Mouse (Mus musculus) heart, postnatal 25 days (tissue): ENCODE measurements around the gene Lifr. TPM values are rescaled to one million over a fixed set of nuclear protein-coding genes. Genes with fewer than 3 reads are reported as not detected.
A peak's percentile ranks its signal among the peaks of the same experiment; 100 is the strongest.

ENCODE experiments used
- DNase-seq: peaks from one replicate; pipeline ENCODE4 v3.0.0; 2022; ENCODE audit warnings: low spot score
- intact Hi-C: fragments of 180-260 bp; cut with DNase I; formaldehyde crosslinking; loops from one replicate; pipeline ENCODE4 v1.15.1; 2025
- total RNA-seq, 2 experiments: library from RNA; stranded (reverse); gene quantifications; 2 replicates each; pipeline ENCODE4 v1.2.3; 2021

The Lifr gene
- total RNA-seq, 2 experiments from 2014 or later: 53.8 to 63.4 TPM

DNA sequence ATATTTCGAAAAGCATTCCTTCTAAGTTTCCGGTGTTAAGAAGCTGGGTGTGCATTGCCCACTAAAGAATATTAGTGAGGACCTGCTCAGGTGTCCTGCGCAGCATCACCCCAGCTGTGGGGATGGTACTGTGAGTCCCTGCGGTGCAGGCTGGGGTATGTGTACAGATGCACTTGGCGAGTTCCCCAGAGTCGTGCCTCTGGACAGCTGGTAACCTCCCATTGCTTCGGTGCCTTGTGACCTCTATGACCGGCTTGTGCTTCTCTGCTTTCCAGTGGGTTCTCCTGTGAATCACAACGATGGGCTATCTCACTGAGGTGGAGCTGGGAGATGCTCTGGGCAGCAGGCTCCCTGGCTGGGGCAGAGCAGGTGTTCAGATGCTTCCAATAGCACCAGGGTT is 60.2 kb downstream of the Lifr start:
- no peak for DNase-seq
- intact Hi-C loops: no loop called here

DNA sequence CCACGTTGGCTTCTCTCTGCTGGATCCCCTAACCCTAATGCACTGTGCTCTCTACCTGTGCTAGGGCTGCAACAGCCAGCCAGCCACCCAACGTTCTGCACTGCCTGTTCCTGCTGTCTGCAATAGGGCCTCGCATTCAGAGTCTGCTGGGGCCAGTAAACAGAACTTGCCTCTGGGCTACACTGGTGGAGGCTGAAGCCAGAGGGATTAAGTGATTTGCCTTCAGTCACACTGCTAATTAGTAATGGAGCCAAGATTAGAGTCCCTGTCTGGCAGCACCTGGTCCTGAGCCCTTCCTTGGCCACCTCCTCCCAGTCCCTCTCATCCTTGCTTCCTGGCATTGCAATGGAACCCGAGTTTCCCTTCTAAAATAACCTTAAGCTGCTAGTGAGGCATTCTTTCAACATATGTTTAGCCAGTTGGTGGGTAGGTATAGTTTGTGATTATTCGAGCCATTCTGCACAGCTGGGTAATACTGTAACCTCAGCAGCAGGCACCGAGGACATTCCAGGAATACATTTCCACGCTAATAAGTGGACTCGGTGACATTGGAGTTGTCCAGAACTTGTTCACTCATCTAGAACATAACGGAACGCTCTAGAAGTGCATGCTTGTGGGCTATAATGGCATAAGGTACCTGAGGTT is 61.8 kb downstream of the Lifr start:
- intact Hi-C loops: no loop called here
- DNase-seq: no peak

DNA sequence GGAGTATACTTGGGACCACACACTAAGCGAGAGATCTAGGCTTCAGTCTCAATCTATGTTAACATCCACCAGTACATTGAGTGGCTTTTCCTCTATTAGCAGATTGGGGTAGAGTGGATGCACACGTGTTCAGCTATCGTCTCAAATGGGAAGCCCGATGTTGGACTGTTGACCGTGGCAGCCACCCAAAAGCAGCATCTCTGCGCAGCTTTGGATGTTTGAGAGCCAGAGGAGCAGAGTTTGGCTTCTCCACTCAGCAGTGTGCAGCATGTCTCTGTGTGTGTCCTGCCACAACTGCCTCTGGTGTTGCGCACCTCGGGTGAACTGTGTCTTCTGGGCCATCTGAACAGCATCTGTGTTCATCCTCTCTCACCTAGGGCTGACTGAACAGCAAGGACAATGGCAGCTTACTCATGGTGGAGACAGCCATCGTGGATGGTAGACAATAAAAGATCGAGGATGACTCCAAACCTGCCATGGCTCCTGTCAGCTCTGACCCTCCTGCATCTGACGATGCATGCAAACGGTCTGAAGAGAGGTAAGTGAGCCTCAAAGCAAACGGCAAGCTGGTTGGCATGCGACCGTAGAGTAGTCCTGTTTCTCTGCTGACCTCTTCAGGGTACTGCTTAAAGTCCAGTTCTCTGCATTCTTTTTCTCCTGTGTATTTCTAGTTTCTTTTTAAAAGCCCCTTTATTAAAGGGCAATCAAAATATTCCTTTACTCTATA is 63.8 kb downstream of the Lifr start:
- intact Hi-C loops: no loop called here
- peak; percentile 43 for DNase-seq

DNA sequence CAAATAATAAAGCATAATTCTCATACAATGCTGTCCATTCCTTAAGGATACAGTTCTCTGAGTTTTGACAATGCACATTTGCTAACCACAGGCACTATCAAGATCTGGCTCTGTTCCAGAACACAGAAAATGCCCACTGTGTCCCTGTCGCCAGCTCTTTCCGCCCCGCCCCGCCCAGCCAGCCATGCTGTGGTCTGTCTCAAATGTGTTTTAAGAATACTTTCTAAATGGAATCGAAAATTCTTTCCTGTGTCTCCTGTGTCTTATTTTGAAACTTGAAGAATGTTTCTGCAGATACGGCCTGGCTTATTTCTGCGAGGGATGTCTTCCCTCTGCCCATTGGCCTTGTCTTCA is 64.3 kb downstream of the Lifr start:
- no peak for DNase-seq
- intact Hi-C loops: no loop called here

DNA sequence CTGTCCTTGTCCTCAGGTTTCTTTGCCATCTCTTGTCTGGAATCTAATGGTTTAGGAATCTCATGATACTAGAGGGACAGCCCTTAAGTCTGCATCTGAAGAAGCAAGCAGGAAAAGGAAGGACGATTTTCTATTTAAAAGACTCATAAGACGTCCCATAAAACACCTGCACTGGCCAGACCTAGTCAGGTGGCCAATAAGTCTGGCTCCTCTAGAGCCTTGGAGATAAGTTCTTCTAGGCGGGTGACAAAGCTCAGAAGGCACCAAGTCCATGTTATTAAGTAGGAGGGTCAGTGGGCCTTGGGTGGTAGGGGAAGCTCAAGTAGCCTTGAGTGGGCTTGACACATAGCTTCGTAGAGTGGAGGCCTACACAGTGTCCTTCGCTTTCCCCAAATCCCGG is 67.2 kb downstream of the Lifr start:
- intact Hi-C loops: no loop called here
- no peak for DNase-seq

DNA sequence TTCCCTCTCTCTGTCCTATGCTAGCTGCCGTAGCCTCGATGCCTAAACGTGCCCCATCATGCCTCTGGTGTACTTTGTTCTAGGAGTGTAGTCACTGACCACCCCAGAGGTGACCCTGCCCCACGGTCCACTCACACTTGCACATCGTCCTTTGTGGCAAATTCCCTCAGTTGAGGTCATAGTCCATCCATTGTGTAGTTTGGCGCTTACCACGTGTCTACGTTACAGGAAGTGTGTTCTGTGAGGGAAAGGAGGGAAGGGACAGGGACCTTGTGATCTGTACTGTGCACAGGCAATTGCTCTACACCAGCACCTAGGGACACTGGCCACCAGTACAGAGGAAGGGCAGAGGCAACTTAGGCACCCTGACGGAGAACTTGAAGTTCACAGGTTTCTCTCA is 69.5 kb downstream of the Lifr start:
- no peak for DNase-seq
- intact Hi-C loops: no loop called here

DNA sequence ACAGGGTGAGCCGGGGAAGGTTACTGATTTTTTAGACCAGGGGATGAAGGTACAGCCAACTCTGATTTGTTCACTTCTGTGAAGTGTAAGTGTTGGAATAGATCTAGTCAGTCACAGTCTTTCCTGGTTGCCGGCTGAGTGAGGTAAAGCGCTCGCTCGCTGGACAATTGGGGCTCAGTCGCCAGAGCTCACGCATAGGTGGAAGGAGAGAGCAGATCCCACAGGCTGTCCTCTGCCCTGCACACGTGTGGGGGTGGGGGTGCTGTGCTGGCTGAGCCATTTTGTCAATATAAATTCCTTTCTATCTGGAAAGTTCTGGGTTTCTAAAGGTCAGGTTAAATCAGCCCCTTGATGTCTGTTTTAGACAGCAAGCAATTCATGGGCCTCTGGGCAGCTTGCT is 69.9 kb downstream of the Lifr start:
- intact Hi-C loops: no loop called here

DNA sequence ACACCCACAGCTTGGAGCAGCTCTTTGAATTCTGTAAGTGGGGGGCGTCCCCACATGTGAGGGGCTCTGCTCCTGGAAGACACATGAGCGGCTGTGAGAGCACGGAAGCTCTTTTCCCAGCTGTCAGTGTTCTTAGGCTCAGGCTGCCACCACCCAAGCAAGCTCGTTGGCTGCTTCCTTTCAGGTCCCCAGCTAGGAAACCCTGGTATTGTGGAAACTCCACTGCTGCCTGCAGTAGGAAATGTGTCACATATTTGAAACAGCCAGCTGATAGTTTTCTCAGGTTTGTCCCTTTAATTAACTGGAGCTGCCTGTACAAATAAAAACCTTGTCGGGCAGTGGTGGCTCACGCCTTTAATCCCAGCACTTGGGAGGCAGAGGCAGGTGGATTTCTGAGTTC is 73.4 kb downstream of the Lifr start:
- intact Hi-C loops: no loop called here
- DNase-seq: no peak

More for the DNA sequence above, 69.9 kb downstream of the Lifr start:
- no peak for DNase-seq

DNA sequence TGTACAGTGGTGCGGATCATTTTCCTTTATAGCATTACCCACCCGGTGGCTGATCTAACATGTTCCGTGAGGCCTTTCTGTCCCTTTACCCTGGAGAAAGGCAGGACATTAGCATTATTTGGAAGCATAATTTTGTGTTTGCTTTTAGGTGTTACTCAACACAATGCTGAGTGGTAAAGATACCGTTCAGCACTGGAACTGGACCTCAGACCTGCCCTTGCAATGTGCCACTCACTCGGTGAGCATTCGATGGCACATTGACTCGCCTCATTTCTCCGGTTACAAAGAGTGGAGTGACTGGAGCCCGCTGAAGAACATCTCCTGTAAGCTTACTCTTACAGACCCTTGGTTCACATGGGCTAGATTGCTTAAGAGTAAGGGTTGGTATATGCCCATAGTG is 76.3 kb downstream of the Lifr start:
- intact Hi-C loops: no loop called here
- DNase-seq: no peak

DNA sequence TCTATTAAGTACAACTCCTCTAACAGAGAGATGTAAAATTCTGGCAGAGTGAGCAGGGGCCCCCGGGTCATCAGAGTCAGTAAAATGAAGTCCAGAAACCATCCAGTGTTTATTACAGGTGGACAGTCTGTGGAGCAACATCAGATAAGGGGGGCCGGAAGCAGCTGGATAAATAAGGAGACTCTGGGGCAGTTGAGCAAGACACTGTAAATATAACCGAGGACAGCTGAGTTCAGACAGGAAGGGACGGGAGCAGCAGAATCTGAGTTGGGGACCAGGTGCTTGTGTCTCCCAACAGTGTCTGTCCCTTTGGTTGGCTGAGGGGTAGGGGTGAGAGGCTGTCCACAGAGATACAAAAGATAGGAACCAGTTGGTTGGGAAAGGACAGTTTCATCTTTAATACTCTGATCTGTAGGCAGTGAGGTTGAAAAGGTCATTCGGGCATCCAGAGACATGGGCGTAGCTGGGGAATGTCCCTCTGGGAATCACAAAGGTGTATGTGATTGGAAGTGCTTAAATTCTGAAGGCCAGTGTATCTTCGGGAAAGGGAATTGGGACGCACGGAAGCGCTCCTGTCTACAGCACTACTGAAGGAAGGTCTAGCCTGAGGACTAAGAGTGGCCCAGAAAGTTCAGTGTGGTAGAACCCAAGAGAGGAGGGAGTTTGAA is 77.0 kb downstream of the Lifr start:
- DNase-seq: no peak
- intact Hi-C loops: no loop called here

DNA sequence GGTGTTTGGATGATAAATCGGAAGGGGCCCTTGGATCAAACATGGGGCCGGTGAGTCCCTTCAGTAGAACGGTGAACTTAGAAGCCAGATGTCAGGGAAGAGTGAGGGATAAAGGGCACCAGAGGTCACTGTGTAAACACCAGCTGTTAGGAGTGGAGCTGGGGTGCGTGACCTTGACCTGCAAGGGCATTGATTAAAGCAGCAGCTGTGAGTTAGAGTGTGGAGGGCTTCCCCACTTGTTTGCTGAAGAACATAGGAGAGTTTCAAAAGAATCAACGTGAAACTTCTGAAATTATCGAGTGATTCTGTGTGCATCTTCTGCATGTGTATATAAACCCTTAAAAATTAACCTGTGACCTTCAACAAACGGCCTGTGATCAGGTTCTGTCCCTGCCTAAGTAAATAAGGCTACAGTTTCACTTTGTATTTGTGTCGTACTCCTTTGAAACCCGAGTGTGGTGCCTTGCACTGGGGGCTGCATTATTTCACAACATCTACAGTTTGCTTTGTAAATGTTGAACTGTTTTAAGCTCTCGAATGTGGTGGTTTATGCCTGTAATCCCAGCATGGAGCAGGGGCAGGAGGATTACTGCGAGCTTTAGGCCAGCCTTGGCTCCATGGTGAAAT is 77.6 kb downstream of the Lifr start:
- DNase-seq: no peak
- intact Hi-C loops: no loop called here

DNA sequence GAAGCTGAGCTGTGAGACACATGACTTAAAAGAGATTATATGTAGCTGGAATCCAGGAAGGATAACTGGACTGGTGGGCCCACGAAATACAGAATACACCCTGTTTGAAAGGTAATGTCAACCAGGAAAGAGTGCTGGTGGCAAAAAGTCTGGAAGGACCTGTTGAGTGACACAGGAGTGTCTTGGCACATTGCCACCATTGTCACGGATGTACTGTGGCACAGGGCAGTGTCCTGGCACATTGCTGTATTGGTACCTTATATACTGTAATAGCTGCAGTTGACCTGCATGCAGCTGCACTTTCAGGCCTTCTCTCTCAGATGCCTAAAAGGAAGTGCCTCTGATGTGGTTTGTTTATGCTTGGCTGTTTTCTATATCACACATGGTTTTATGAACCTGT is 82.5 kb downstream of the Lifr start:
- no peak for DNase-seq
- intact Hi-C loops: no loop called here

DNA sequence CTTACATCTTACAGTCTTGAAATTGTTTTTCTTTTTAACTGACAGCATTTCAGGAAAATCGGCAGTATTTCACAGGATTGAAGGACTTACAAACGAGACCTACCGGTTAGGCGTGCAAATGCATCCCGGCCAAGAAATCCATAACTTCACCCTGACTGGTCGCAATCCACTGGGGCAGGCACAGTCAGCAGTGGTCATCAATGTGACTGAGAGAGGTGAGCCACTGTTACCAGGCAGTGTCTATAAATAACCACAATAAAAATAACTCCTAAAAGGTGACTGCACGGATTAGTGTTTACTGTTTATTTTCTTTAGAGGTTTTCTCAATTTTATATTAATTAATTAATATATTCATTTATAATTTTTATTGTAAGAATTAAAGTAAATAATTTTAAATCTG is 82.9 kb downstream of the Lifr start:
- intact Hi-C loops: no loop called here
- no peak for DNase-seq

DNA sequence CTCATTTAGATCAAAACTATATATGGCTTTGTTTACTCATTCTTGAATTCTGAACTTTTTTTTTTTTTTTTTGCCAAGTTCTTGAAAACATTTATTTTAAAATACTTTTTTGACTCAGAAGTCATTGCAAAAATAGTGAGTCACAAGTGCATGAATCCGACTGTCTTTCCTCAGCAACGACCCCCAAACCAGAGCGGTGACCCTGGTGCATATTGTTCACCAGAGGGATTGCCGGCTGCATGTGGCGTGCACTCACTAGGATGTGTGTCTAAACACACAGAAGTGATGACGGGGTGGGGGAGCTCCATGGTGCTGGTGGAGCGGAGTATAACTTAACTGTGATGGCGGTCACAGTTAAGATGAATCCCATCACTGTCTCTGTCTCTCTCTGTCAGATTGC is 83.4 kb downstream of the Lifr start:
- DNase-seq: no peak
- intact Hi-C loops: no loop called here

DNA sequence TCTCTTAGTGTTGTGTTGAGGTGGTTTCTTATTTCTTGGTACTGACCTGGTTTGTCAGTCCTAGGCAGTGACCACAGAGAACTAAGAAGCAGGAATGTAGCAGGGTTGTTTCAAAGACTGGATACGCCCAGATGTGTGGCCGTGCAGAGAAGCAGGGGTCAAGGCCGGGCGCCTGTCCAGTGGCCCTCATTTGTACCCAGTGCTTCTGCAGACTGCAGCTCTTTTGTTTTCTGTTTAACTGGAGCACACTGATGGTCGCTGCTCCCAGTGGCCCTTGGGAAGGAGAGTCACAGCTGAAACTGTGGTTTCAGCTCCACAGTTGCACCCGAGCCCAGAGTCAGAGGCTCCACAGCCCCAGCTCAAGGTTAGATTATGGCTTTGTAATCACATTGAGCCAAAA is 90.2 kb downstream of the Lifr start:
- intact Hi-C loops: loop anchor here (10.0 kb wide), 1 partner anchor 46 kb away; no protein-coding TSS in a partner anchor
- DNase-seq: no peak

DNA sequence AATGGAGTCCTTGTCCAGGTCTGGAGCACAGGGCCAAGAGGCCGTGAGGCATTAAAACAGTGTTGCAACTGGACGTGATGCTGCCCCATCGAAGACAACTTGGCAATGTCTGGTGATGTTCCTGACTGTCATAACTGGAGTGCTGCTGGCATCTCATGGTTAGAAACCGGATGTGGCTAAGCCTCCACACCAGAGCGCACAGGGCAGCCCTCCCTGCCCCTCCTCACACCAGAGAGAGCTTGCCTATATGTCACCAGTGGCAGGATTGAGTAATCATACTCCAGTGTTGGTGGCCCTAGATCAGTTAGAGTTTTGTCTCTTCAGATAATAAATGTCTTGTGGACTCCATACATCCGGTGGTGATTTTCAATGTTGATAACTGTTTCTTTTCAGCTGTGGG is 97.3 kb downstream of the Lifr start:
- no peak for DNase-seq
- intact Hi-C loops: loop anchor here (10.0 kb wide), 1 partner anchor 53 kb away; no protein-coding TSS in a partner anchor

DNA sequence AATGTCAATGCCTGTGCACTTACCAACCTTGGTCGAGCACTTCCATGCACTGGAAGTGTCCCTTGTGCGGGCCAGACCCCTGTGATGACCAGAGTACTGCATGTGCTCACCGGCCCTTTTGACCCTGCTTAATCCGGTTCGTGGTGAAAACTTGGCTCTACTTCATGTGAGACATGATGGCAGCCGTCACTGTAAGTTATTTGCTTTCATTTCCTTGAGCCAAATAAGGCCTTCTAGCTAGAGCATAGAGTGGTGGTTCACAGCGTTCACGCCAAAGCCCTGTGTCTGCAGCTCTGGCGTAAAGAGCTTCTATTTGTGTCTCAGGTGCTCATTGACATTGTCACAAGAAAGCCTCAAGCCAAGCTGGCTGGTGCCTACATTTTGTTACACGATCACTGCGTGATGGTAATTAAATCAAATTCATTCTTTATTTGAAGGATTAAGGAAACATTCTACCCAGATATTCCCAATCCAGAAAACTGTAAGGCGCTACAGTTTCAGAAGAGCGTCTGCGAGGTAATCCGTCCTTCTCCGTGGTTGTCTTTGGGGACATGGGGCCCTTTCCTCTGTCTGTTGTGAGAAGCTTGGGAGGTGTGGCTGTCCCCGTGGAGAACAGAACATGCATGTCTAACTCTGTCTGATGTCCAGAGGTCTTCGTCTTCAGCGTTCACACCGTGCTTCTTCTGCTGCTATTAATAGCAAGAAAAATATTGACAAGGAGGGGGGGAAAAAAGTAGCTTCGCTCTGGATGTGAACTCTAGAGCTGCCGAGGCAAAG is 99.5 kb downstream of the Lifr start:
- DNase-seq: peak; percentile 26
- intact Hi-C loops: loop anchor here (10.0 kb wide), 1 partner anchor 55 kb away; no protein-coding TSS in a partner anchor

DNA sequence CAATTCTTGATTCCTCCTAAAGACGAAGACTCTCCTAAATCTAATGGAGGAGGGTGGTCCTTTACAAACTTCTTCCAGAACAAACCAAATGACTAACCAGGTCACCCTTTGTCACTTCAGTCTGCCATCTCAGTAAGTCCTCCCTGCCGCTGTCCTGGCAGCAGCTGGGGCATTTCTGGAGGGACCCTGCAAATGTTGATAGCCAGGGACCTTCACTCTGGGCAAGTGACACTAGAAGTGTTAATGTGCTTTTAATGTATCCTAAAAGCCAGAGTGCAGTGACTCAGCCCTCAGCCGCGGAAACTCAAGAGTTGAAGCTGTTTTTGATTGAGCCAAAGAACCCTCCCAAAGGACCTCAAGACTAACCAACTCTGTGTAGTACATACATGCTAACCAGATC is 100.7 kb downstream of the Lifr start:
- intact Hi-C loops: no loop called here
- no peak for DNase-seq

DNA sequence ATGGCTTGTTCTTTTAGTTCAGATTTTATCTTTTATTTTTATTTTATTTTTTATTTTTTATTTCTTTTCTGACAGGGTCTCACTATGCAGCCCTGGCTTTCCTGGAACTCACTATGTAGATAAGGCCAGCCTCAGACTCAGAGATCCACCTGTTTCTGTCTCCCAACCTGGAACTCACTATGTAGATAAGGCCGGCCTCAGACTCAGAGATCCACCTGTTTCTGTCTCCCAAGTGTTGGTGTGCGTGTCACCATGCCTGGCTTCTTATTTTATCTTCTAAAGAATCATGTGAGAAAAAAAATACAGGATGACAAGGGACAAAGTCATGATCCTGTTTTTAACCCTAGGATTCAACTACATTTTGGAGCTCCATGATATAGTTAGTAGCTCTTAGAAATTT is 102.2 kb downstream of the Lifr start:
- intact Hi-C loops: no loop called here
- no peak for DNase-seq

DNA sequence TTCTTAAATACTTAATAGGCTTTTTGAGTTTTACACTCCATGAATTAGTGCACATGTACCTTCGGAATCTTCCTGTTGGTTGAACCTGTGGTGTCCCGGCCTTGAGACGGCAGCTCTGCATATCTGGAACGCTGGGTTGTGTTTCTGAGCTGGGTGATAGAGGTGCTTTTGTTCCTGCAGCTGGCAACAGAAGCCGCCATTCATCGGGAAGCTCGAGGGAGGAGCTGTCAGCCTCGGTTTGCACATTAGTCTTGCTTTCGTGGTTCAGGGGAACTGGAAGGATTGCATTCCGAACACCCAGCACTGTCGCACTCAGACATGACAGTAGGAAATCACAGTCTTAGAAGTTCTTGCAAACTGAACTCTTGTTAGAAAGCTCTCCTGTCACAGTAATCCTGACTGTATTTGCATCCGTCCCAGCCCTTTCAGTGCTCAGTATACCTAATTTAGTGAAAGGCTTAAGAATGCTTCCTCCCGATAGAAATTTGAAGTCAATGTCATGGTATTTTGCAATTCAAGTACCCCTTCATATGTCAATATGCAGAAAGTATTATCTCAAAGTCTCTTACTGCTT is 103.8 kb downstream of the Lifr start:
- no peak for DNase-seq
- intact Hi-C loops: no loop called here
